Mouse (Mus musculus) spleen, postnatal 10 days (tissue): Measurements from ENCODE around the gene Nexn.

Experiments
- DNase-seq, 2 experiments: peaks; one replicate each; pipeline ENCODE4 v3.0.0; 2021 to 2022; ENCODE audit warnings: low spot score in 2 of 2

The Nexn gene

GRCm38 (mm10) chr3:152238836-152239235 is 27.3 kb downstream of the Nexn start:
- DNase-seq, result peak in 1 of 2 experiments; percentile 48

DNA sequence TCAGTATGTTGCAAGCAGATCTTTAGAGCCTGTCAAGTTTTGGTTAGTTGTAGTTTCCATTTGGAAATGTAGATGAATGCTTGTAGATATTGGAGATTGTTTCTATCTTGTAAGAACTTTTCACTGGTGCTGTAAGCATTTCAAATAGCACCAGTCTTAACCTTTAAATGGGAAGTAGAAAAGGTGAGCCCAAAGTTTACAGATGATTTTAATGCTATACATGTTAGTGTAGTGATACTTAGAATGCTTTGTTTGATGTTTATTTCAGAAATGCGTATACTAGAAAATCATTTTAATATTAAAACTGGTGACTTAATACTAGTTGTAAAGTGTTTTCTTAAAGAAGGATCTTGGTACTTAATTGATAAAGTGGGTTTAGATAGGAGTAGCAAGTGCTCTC is 30.3 kb downstream of the Nexn start:
- DNase-seq, result no peak

DNA sequence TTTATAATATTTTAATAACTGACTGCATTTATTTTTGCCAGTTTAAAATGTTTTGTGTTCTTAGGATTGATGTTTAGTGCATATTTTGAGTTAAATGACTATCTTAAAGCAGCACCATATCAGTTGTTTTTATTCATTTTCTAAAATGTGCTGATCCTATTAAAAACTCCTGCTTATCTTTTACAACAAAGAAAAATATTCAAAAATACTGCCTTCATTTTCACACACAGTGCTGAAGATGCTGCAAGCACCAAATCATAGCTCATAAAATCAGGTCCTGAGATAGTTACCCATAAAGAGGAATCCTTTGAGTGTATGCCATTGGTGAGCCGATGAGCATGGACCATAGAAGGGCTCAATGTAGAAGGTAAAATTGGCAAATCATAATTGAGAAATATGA is 30.9 kb downstream of the Nexn start:
- DNase-seq, result no peak

- no peak for DNase-seq
Measured at GRCm38 (mm10) chr3:152231333-152232100, 34.6 kb downstream of the Nexn start.

DNA sequence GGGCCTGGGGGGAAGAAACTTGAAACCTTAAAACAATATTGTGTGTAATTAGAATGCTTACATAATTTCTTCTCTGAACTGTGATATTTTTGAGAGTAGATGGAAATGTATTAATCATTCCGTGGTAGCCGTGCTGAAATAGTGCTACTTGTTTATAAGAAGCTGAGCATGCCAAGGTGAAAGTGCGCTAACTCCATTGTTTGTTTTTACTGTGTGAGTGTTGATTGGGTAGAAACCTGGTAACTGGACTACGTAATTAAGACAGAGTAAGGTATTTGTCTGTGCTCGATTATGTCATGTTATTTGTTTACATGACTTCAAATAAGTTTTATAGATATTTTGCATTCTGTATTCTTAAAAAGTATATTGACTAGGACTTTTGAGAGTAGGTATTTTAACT is 36.9 kb downstream of the Nexn start:
- no peak for DNase-seq

DNA sequence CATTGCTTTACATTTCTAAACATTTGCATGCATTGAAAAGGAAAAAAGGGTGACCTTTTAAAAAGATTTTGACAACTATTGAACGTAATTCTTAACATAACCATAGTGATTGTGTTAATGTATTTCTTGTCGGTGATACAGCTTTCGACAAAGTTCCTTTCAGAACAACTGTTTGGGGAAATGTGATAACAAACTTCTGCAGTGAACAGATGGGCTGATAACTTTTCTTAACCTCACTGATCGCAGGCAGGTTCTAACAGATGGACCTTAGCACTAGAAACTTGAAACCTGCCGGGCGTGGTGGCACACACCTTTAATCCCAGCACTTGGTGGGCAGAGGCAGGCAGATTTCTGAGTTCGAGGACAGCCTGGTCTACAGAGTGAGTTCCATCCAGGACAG is 37.3 kb downstream of the Nexn start:
- no peak for DNase-seq

DNA sequence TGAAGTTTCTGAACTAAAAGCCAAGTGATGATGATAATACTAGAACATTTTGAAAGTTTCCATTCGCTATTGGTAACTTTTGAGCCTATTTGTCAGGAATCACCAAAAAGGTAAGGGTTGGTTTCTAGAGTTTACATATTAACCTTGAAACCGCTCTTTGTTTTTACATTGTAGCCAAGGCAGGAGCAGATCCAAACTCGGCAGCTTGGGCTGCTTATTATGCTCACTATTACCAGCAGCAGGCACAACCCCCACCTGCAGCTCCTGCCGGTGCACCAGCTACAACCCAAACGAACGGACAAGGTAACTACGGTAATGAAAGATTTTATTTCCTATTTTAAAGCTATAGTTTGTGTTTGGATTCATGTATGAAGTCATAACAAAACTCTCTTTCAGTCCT is 40.2 kb downstream of the Nexn start:
- no peak for DNase-seq

DNA sequence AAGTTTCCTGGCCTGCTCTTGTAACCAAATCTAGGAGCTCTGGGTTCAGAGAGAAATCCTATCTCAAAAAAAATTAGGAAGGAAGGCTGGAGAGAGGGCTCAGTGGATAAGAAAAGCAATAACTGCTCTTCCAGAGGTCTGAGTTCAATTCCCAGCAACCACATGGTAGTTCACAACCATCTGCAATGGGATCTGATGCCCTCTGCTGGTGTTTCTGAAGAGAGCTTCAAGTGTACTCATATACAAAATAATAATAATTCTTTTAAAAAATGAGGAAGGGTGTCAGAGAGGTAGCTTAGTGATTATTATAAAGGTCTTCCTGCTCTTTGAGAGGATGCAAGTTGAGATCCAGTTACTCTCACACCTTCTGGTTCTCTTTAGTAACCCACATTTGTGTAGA is 41.2 kb downstream of the Nexn start:
- no peak for DNase-seq

GRCm38 (mm10) chr3:152213416-152213815 is 52.7 kb downstream of the Nexn start:
- no peak for DNase-seq

DNA sequence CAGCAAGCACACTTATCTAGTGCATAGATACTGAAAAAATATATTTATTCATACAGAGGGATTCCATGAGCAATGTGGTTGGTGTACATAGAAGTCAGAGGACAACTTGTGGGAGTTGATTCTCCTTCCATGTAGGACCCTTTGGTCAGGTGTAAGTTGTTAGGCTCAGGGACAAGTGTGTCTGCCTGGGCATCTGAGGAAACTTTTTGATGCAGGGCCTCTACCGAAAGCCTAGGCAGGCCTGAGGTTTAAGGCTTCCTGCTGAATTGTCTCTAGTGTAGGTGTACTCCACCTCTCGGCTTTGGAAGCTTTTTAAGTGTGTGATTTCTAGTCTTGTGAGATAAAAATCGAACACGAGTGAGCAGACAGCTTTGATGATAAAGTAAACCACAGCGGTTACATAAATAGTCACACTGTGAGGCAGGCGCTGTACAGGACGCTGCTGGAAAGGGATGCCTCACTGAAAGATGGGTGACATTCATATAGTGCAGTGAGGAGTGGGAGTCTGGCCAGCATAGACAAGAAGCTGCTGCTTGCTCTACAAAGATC is 54.3 kb downstream of the Nexn start:
- DNase-seq, result peak; percentile 28 to 39

- peak; percentile 77 to 79 for DNase-seq
Measured at GRCm38 (mm10) chr3:152210728-152211391, 55.3 kb downstream of the Nexn start.

GRCm38 (mm10) chr3:152209967-152210634 is 56.0 kb downstream of the Nexn start, which contains the start of the genes Dnajb4 and Fubp1:
Dnajb4 (minus strand) TSS chr3:152210302.
Fubp1 (plus strand) TSS chr3:152210422.
- peak; percentile 100 for DNase-seq

GRCm38 (mm10) chr3:152209177-152209966 is 56.8 kb downstream of the Nexn start:
- DNase-seq, result no peak

DNA sequence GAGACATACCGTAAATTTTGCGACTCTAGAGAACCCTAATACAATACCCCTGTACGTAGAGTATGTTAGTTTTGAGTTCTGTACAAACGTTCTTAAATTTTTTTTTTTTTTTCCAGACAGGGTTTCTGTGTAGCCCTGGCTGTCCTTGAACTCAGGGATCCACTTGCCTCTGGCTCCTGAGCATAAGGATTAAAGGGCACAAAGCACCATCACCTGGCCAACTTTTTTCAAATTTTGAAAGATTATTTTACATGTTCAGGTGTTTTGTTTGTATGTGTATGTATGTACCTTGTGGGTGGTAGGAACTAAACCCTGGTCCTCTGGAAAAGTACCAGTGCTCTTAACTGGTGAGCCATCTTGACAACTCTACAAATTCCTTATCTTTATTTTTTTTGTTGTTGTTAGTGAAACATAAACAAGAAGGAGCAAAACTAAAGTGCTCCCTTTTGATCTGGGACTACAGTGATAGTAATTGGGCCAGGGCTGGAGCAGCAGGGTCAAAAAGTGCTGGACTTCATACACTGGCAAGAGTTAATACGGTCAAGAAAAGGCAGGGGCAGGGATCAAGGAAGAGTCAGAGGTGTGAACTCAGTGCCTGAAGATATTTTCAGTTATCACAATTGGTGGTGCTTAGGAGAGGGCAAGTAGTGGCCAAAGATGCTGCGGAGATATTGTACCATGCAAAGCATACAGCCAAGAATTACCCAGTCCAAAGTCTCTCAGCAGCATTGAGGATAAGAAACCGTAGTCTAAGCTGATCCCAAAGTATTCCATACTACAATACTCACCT is 57.9 kb downstream of the Nexn start:
- DNase-seq, result no peak

- DNase-seq, result no peak
Measured at GRCm38 (mm10) chr3:152207156-152207555, 59.0 kb downstream of the Nexn start.

- no peak for DNase-seq
Measured at GRCm38 (mm10) chr3:152204577-152204976, 61.6 kb downstream of the Nexn start.

DNA sequence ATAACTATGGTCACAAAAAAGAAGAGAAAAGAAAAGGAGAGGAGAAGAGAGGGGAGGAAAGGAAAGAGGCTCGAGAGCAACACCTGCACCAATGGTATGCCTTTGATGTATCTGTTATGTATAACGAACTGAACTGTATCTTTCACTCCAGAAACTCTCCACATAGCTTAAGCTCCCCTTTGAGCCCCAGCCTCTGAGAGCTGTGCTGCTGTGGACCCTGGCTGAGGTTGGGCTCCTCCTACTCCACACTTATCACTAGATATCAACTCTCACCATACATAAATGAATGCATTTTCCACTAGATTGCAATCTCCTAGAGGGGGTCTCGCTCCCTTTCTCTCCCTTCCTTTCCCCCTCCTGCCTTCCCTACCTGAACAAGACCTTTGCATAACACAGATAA is 62.2 kb downstream of the Nexn start:
- no peak for DNase-seq

DNA sequence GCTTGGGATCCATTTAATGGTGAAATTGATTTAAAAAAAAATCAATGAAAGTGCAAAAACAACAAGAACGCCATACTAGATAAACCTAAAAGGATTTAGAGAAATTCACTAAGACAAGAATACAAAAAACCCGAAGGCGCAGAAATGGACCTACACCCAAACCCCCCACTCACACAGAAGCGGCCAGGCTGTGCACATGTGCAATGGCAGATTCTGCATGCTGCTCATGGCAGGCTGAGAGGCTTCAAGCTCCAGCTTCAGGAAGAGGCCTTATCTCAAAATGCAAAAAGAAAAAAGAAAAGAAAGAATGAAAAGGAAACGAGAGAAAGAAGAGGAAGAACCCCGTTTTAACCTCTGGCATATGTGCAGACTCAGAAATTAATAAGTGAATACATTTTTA is 62.7 kb downstream of the Nexn start:
- no peak for DNase-seq

DNA sequence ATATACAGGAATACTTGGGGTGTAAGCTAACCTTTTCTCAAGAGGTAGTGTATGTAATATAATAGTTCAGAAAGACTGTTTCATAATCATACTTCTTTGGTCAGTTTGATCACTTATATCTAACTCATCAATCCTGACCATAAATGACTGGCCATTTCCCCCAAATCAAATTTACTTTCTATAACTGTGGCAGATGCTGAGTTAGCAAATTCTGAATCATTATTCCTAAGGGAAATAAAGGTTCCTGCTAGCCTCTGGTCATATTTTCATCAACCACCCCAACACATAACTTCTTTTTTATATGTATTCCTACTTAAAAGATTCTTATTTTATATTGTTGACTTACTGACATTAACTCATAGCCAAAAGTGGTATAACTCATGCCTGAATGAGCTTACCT is 63.2 kb downstream of the Nexn start:
- DNase-seq, result no peak

DNA sequence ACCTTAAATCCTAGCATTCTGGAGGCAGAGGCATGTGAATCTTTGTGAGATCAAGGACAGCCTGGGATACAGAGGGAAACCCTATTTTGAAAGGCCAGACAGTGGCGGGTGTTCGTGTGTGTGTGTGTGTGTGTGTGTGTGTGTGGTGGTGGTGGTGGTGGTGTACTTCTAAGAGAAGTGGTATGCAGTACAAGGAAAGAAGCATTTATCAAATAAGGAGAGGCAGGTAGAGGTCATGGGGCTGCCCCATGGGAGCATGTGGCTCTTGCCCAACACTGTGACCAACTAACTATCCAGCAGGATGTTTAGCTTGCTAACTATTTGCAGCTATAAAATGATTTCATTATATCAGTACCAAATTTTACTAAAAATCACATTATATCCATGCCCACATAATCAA is 64.5 kb downstream of the Nexn start:
- no peak for DNase-seq

GRCm38 (mm10) chr3:152201181-152201580 is 65.0 kb downstream of the Nexn start:
- no peak for DNase-seq
